Mouse (Mus musculus): Measurements from ENCODE around the gene Pik3c2g.

GRCm38 (mm10) chr6:139538469-139538868 is 48.6 kb upstream of the Pik3c2g start:
- no peak for TF ChIP-seq CTCF (IDR thresholded peaks at IDR 0.05; ENCODE audit: borderline replicate concordance, control insufficient read depth, extremely low read depth, insufficient read depth, low read length, poor library complexity)
- TF ChIP-seq POLR2A (IDR thresholded peaks at IDR 0.05; ENCODE audit: control insufficient read depth, extremely low read depth, insufficient read depth, low read length, poor library complexity) = no peak

All from thymus, adult 2 months (tissue).